Mouse (Mus musculus): ENCODE measurements around the gene Ticam1. TPM values are rescaled to one million over a fixed set of nuclear protein-coding genes. Genes with fewer than 3 reads are reported as not detected.
"Not testable (repeated sequence)": the region's sequence is repeated elsewhere in the genome, so short reads cannot be mapped to it uniquely, and the experiment has no call there.

Ticam1 gene
- polyA plus RNA-seq, 1 experiment from 2014 or later, result 4.3 TPM

- Histone ChIP-seq H3K9me3 (no peaks in the 10 kb centered on the region), H3K4me1 (peaks cover 52% of the 10 kb centered on the region), H3K27me3 (no peaks in the 10 kb centered on the region), H3K9ac (peak overlapping the region; percentile 28; the same call in 1 of the 2 replicates), H3K36me3 (peaks cover 54% of the 10 kb centered on the region), H3K27ac (no peak overlapping the region), H3K4me2 (peak overlapping the region; percentile 9; the same call in 1 of the 2 replicates), H3K4me3 (no peak overlapping the region)
- no peak for ATAC-seq (ENCODE audit: insufficient number of reproducible peaks, insufficient read depth, low FRiP score, low TSS enrichment, low read depth)
- 91% methylated on average over 10 of the region's 10 CpGs for WGBS
Observed at GRCm38 (mm10) chr17:56259301-56260037, 17.1 kb downstream of the Ticam1 start.

- Histone ChIP-seq H3K4me2 (peak overlapping the region; percentile 9), H3K36me3 (peaks cover 54% of the 10 kb centered on the region)
- H3K4me3 ChIP-seq, result not testable (repeated sequence)
Observed at GRCm38 (mm10) chr17:56258812-56259211, 17.8 kb downstream of the Ticam1 start.

GRCm38 (mm10) chr17:56258269-56258668 lies 18.3 kb downstream of the Ticam1 start:
- Histone ChIP-seq H3K4me1 (peaks cover 52% of the 10 kb centered on the region), H3K36me3 (peaks cover 53% of the 10 kb centered on the region), H3K9ac (0 out of 2 replicates have a peak overlapping the region, but pooled peaks have one; percentile 16), H3K4me2 (peak overlapping the region; percentile 99)
- H3K4me3 ChIP-seq; H3K27ac ChIP-seq; H3K27me3 ChIP-seq; H3K9me3 ChIP-seq; ATAC-seq (ENCODE audit: insufficient number of reproducible peaks, insufficient read depth, low FRiP score, low TSS enrichment, low read depth): not testable (repeated sequence)
- 93% methylated on average over 19 of the region's 19 CpGs for WGBS

More at GRCm38 (mm10) chr17:56258812-56259211, 17.8 kb downstream of the Ticam1 start:
- 71% methylated on average over 2 of the region's 2 CpGs for WGBS
- H3K9ac ChIP-seq, result 0 out of 2 replicates have a peak overlapping the region, but pooled peaks have one; percentile 28
- peaks cover 52% of the 10 kb centered on the region for H3K4me1 ChIP-seq
- not testable (repeated sequence) for H3K27ac ChIP-seq; H3K27me3 ChIP-seq; ATAC-seq (ENCODE audit: insufficient number of reproducible peaks, insufficient read depth, low FRiP score, low TSS enrichment, low read depth); H3K9me3 ChIP-seq

GRCm38 (mm10) chr17:56257181-56257894 lies 19.2 kb downstream of the Ticam1 start:
- ATAC-seq (ENCODE audit: insufficient number of reproducible peaks, insufficient read depth, low FRiP score, low TSS enrichment, low read depth), result no peak
- Histone ChIP-seq H3K9me3 (no peaks in the 10 kb centered on the region), H3K27me3 (no peaks in the 10 kb centered on the region), H3K27ac (no peak overlapping the region), H3K4me3 (peak overlapping the region; percentile 69), H3K9ac (peak overlapping the region; percentile 80), H3K4me1 (peaks cover 52% of the 10 kb centered on the region), H3K36me3 (peaks cover 44% of the 10 kb centered on the region), H3K4me2 (peak overlapping the region; percentile 99)
- WGBS, result 10% methylated on average over 58 of the region's 58 CpGs

GRCm38 (mm10) chr17:56256239-56256881 lies 20.2 kb downstream of the Ticam1 start, which contains the start of gene Fem1a:
Fem1a (plus strand) TSS chr17:56256810.
- peak within 1 kb of the TSS; percentile 92 for H3K27ac ChIP-seq
- peak within 1 kb of the TSS; percentile 99 for H3K4me2 ChIP-seq
- peaks cover 48% of the 10 kb centered on the region for H3K4me1 ChIP-seq
- H3K4me3 ChIP-seq, result peak within 1 kb of the TSS; percentile 69
- peak within 1 kb of the TSS; percentile 80 for H3K9ac ChIP-seq
- 0% methylated on average over 28 of the region's 28 CpGs for WGBS
- H3K27me3 ChIP-seq, result no peaks in the 10 kb centered on the region
- peaks cover 34% of the 10 kb centered on the region for H3K36me3 ChIP-seq
- peak; percentile 91 for ATAC-seq (ENCODE audit: insufficient number of reproducible peaks, insufficient read depth, low FRiP score, low TSS enrichment, low read depth)
- H3K9me3 ChIP-seq, result no peaks in the 10 kb centered on the region

- Histone ChIP-seq H3K4me1 (peaks cover 45% of the 10 kb centered on the region), H3K27me3 (no peaks in the 10 kb centered on the region), H3K9ac (peak overlapping the region; percentile 61), H3K4me3 (peak overlapping the region; percentile 69), H3K27ac (peak overlapping the region; percentile 92), H3K36me3 (peaks cover 29% of the 10 kb centered on the region), H3K9me3 (no peaks in the 10 kb centered on the region), H3K4me2 (peak overlapping the region; percentile 99)
- under 1% methylated on average over 32 of the region's 32 CpGs for WGBS
- peak; percentile 91 for ATAC-seq (ENCODE audit: insufficient number of reproducible peaks, insufficient read depth, low FRiP score, low TSS enrichment, low read depth)
Observed at GRCm38 (mm10) chr17:56255863-56256238, 20.7 kb downstream of the Ticam1 start.

- Histone ChIP-seq H3K4me2 (peak overlapping the region; percentile 99), H3K36me3 (peaks cover 25% of the 10 kb centered on the region), H3K4me1 (peaks cover 41% of the 10 kb centered on the region), H3K27ac (peak overlapping the region; percentile 72), H3K9ac (peak overlapping the region; percentile 46; the same call in 1 of the 2 replicates), H3K27me3 (no peaks in the 10 kb centered on the region), H3K9me3 (no peaks in the 10 kb centered on the region), H3K4me3 (peak overlapping the region; percentile 69)
- WGBS, result 17% methylated on average over 9 of the region's 9 CpGs
- no peak for ATAC-seq (ENCODE audit: insufficient number of reproducible peaks, insufficient read depth, low FRiP score, low TSS enrichment, low read depth)
Observed at GRCm38 (mm10) chr17:56255429-56255828, 21.2 kb downstream of the Ticam1 start.

- H3K9me3 ChIP-seq, result no peaks in the 10 kb centered on the region
- 78% methylated on average over 4 of the region's 4 CpGs for WGBS
- no peak overlapping the region for H3K4me3 ChIP-seq
- H3K27me3 ChIP-seq, result no peaks in the 10 kb centered on the region
- no peak overlapping the region for H3K4me2 ChIP-seq
- no peak overlapping the region for H3K9ac ChIP-seq
- H3K27ac ChIP-seq, result no peak overlapping the region
- peaks cover 18% of the 10 kb centered on the region for H3K36me3 ChIP-seq
- no peak for ATAC-seq (ENCODE audit: insufficient number of reproducible peaks, insufficient read depth, low FRiP score, low TSS enrichment, low read depth)
- peaks cover 34% of the 10 kb centered on the region for H3K4me1 ChIP-seq
Observed at GRCm38 (mm10) chr17:56254695-56255094, 21.9 kb downstream of the Ticam1 start.

- Histone ChIP-seq H3K4me3 (no peak overlapping the region), H3K27ac (no peak overlapping the region), H3K9me3 (no peaks in the 10 kb centered on the region), H3K27me3 (no peaks in the 10 kb centered on the region), H3K4me2 (no peak overlapping the region), H3K4me1 (0 out of 2 replicates have a peak, but pooled peaks cover 9% of the 10 kb centered on the region), H3K36me3 (no peaks in the 10 kb centered on the region), H3K9ac (no peak overlapping the region)
- WGBS, result 23% methylated on average over 6 of the region's 6 CpGs
- ATAC-seq (ENCODE audit: insufficient number of reproducible peaks, insufficient read depth, low FRiP score, low TSS enrichment, low read depth), result no peak
Observed at GRCm38 (mm10) chr17:56251136-56251829, 25.3 kb downstream of the Ticam1 start.

GRCm38 (mm10) chr17:56245608-56246007 lies 31.0 kb downstream of the Ticam1 start:
- Histone ChIP-seq H3K27me3 (peaks cover 12% of the 10 kb centered on the region), H3K4me1 (no peaks in the 10 kb centered on the region; the same call in 1 of the 2 replicates), H3K36me3 (no peaks in the 10 kb centered on the region), H3K4me2 (no peak overlapping the region), H3K9me3 (no peaks in the 10 kb centered on the region), H3K4me3 (no peak overlapping the region), H3K27ac (no peak overlapping the region), H3K9ac (no peak overlapping the region)
- WGBS, result 60% methylated on average over 7 of the region's 7 CpGs
- no peak for ATAC-seq (ENCODE audit: insufficient number of reproducible peaks, insufficient read depth, low FRiP score, low TSS enrichment, low read depth)
